Mouse (Mus musculus) MEL (cell line): ENCODE results near the gene Mboat1. TPM values are rescaled to one million over a fixed set of nuclear protein-coding genes. Genes with fewer than 3 reads are reported as not detected.

Experiments
- DNase-seq: peaks from one replicate; pipeline ENCODE4 v3.0.0; 2011; ENCODE audit warnings: low read depth, low spot score
- H3K27ac ChIP-seq: 2 replicates; pipeline ENCODE4 v1.5.1; 2012; ENCODE audit warnings: low read depth, mild to moderate bottlenecking, control low read depth, low read length, moderate library complexity; ENCODE audit not compliant: control insufficient read depth
- H3K27me3 ChIP-seq, 2 experiments: fragments of 150-350 bp in 1 of 2; sonication (generic) in 1 of 2; 2 replicates each; pipeline ENCODE4 v1.6.1; 2012; ENCODE audit warnings: low read length in 2 of 2, mild to moderate bottlenecking in 2 of 2, improper control_type of control experiment in 1 of 2, moderate library complexity in 1 of 2; ENCODE audit not compliant: insufficient read depth in 2 of 2, control insufficient read depth in 1 of 2
- H3K36me3 ChIP-seq, 2 experiments: 2 replicates each; pipeline ENCODE4 v1.6.1; 2012 to 2014; ENCODE audit warnings: low read length in 2 of 2, improper control_type of control experiment in 1 of 2, inconsistent platforms in 1 of 2, mild to moderate bottlenecking in 1 of 2; ENCODE audit not compliant: insufficient read depth in 2 of 2, control insufficient read depth in 1 of 2
- H3K4me1 ChIP-seq, 2 experiments: fragments of 150-350 bp in 1 of 2; sonication (generic) in 1 of 2; 2 replicates each; pipeline ENCODE4 v1.6.1; 2012; ENCODE audit warnings: low read length in 2 of 2, improper control_type of control experiment in 1 of 2, mild to moderate bottlenecking in 1 of 2; ENCODE audit not compliant: insufficient read depth in 2 of 2, control insufficient read depth in 1 of 2
- H3K4me3 ChIP-seq, 2 experiments: fragments of 150-350 bp in 1 of 2; sonication (generic) in 1 of 2; 2 replicates each; pipeline ENCODE4 v1.5.1; 2012; ENCODE audit warnings: low read depth in 2 of 2, low read length in 2 of 2, mild to moderate bottlenecking in 2 of 2, moderate library complexity in 2 of 2, control low read depth in 1 of 2, improper control_type of control experiment in 1 of 2; ENCODE audit not compliant: control insufficient read depth in 1 of 2, insufficient read depth in 1 of 2
- H3K79me2 ChIP-seq: 2 replicates; pipeline ENCODE4 v1.6.1; 2012; ENCODE audit warnings: mild to moderate bottlenecking, low read length, moderate library complexity; ENCODE audit not compliant: control insufficient read depth, poor library complexity, insufficient read depth
- H3K9ac ChIP-seq: 2 replicates; pipeline ENCODE4 v1.6.1; 2012; ENCODE audit warnings: low read depth, mild to moderate bottlenecking, control low read depth, low read length, moderate library complexity; ENCODE audit not compliant: control insufficient read depth, poor library complexity, severe bottlenecking
- H3K9me3 ChIP-seq: fragments of 150-350 bp; sonication (generic); replicated peaks from 2 replicates; pipeline ENCODE4 v1.6.1; 2012; ENCODE audit warnings: mild to moderate bottlenecking, low read length, improper control_type of control experiment, moderate library complexity; ENCODE audit not compliant: insufficient read depth
- E2F4 ChIP-seq: IDR thresholded peaks from 2 replicates; pipeline ENCODE4 v1.6.1; 2011; ENCODE audit warnings: low read depth, low read length, improper control_type of control experiment, borderline replicate concordance
- EP300 ChIP-seq, 2 experiments: IDR thresholded peaks; 2 replicates each; pipeline ENCODE4 v1.6.1; 2011; ENCODE audit warnings: improper control_type of control experiment in 2 of 2, low read length in 2 of 2, low read depth in 1 of 2, mild to moderate bottlenecking in 1 of 2
- GABPA ChIP-seq: IDR thresholded peaks from 2 replicates; pipeline ENCODE4 v1.6.1; 2012; ENCODE audit warnings: low read depth, mild to moderate bottlenecking, inconsistent platforms, low read length, improper control_type of control experiment, moderate library complexity
- MAFK ChIP-seq: IDR thresholded peaks from 2 replicates; pipeline ENCODE4 v1.6.1; 2011; ENCODE audit warnings: low read depth, mild to moderate bottlenecking, low read length, improper control_type of control experiment, borderline replicate concordance
- MAX ChIP-seq: IDR thresholded peaks from 2 replicates; pipeline ENCODE4 v1.6.1; 2011; ENCODE audit warnings: low read length, improper control_type of control experiment
- MAZ ChIP-seq: IDR thresholded peaks from 2 replicates; pipeline ENCODE4 v1.6.1; 2012; ENCODE audit warnings: low read depth, mild to moderate bottlenecking, inconsistent platforms, low read length, improper control_type of control experiment
- MEF2A ChIP-seq: IDR thresholded peaks from 2 replicates; pipeline ENCODE4 v1.6.1; 2014; ENCODE audit warnings: low read depth, mild to moderate bottlenecking, inconsistent platforms, low read length, improper control_type of control experiment; ENCODE audit not compliant: poor library complexity, insufficient replicate concordance, severe bottlenecking; ENCODE audit errors: extremely low read depth
- MXI1 ChIP-seq: IDR thresholded peaks from 2 replicates; pipeline ENCODE4 v1.6.1; 2011; ENCODE audit warnings: mild to moderate bottlenecking, low read depth, low read length, improper control_type of control experiment
- MYB ChIP-seq: IDR thresholded peaks from 2 replicates; pipeline ENCODE4 v1.6.1; 2011; ENCODE audit warnings: mild to moderate bottlenecking, low read depth, low read length, improper control_type of control experiment
- NELFE ChIP-seq: IDR thresholded peaks from 2 replicates; pipeline ENCODE4 v1.6.1; 2011; ENCODE audit warnings: low read depth, low read length, improper control_type of control experiment
- POLR2AphosphoS5 ChIP-seq: IDR thresholded peaks from 2 replicates; pipeline ENCODE4 v1.6.1; 2012; ENCODE audit warnings: low read depth, borderline replicate concordance, mild to moderate bottlenecking, inconsistent platforms, low read length, moderate library complexity, mixed read lengths
- RAD21 ChIP-seq: IDR thresholded peaks from 2 replicates; pipeline ENCODE4 v1.6.1; 2011; ENCODE audit warnings: mild to moderate bottlenecking, low read depth, low read length, improper control_type of control experiment
- RCOR1 ChIP-seq: IDR thresholded peaks from 2 replicates; pipeline ENCODE4 v1.6.1; 2012; ENCODE audit warnings: low read depth, mild to moderate bottlenecking, inconsistent platforms, low read length, improper control_type of control experiment
- TAL1 ChIP-seq: IDR thresholded peaks from 2 replicates; pipeline ENCODE4 v1.6.1; 2012; ENCODE audit warnings: mild to moderate bottlenecking, inconsistent platforms, low read length, moderate library complexity, mixed read lengths
- ZC3H11A ChIP-seq: IDR thresholded peaks from 2 replicates; pipeline ENCODE4 v1.6.1; 2012; ENCODE audit warnings: low read depth, mild to moderate bottlenecking, inconsistent platforms, low read length, improper control_type of control experiment
- ZMIZ1 ChIP-seq: IDR thresholded peaks from 2 replicates; pipeline ENCODE4 v1.6.1; 2012; ENCODE audit warnings: low read depth, mild to moderate bottlenecking, inconsistent platforms, low read length, improper control_type of control experiment, moderate library complexity
- ZNF384 ChIP-seq: IDR thresholded peaks from 2 replicates; pipeline ENCODE4 v1.6.1; 2012; ENCODE audit warnings: low read depth, mild to moderate bottlenecking, inconsistent platforms, low read length, improper control_type of control experiment
- polyA plus RNA-seq, 2 experiments: library from polyadenylated mRNA; stranded (reverse) in 1 of 2; unstranded in 1 of 2; fragments of >175 nt in 1 of 2; fragments of >200 nt in 1 of 2; gene quantifications; 2 replicates each; pipeline versions ENCODE4 v1.2.1 to v1.2.4; 2012; ENCODE audit warnings: low replicate concordance in 2 of 2, low read depth in 1 of 2; ENCODE audit not compliant: insufficient read length in 2 of 2, insufficient read depth in 1 of 2, missing spikeins in 1 of 2
- total RNA-seq: library from RNA; depleted of rRNA; stranded (reverse); fragments of 300-350 nt; gene quantifications from 2 replicates; pipeline ENCODE4 v1.2.3, GENCODE M21; 2012

The Mboat1 gene
- total and polyA plus RNA-seq, 3 experiments = 19.8 to 21.9 TPM; not detected in 1

DNA sequence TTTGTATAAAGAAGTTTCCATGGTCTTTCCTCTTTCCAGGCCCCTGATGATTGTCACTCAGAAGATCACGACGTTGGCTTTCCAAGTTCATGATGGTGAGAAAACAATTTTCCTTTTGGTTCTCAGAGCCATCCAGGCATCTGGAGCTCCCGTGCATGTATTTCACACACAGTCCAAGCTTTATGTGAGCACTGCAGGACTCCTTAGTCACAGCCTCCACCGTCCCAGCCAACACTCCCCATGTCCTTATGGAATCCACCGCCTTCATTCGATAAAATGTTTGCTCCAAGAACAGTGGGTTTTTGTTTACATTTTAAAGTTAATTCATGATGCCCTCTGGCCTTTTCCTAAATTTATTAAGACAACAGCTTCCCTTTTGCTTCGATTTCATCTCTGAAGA lies 83.3 kb downstream of the Mboat1 start:
- no peaks in the 10 kb centered on the region for H3K27me3 ChIP-seq
- H3K4me3 ChIP-seq = no peak overlapping the region
- H3K79me2 ChIP-seq = no peaks in the 10 kb centered on the region
- H3K27ac ChIP-seq = no peak overlapping the region
- no peak for TF ChIP-seq MXI1
- TF ChIP-seq RCOR1 = no peak
- no peak for TF ChIP-seq TAL1
- no peak for TF ChIP-seq NELFE
- TF ChIP-seq ZMIZ1 = no peak
- TF ChIP-seq, all 39 proteins: peak for 0
- H3K9me3 ChIP-seq = no peaks in the 10 kb centered on the region
- no peak overlapping the region for H3K9ac ChIP-seq
- no peaks in the 10 kb centered on the region for H3K36me3 ChIP-seq
- DNase-seq = no peak
- no peaks in the 10 kb centered on the region for H3K4me1 ChIP-seq

- TF ChIP-seq E2F4 (no peak), MAFK (no peak), POLR2AphosphoS5 (no peak), MEF2A (no peak), MAX (no peak), GABPA (no peak), RAD21 (no peak), MAZ (no peak), MYB (no peak), EP300 (IDR thresholded peaks at IDR 0.05; ENCODE audit: low read depth in 1 of 2, low read length in 2 of 2) (no peak), ZNF384 (no peak), ZC3H11A (no peak)
- no peaks in the 10 kb centered on the region for H3K36me3 ChIP-seq
Measured at GRCm38 (mm10) chr13:30221316-30221715, 85.0 kb downstream of the Mboat1 start.

More at GRCm38 (mm10) chr13:30221316-30221715, 85.0 kb downstream of the Mboat1 start:
- H3K79me2 ChIP-seq = no peaks in the 10 kb centered on the region
- DNase-seq = no peak
- no peaks in the 10 kb centered on the region for H3K9me3 ChIP-seq
- no peaks in the 10 kb centered on the region for H3K27me3 ChIP-seq
- no peak overlapping the region for H3K9ac ChIP-seq
- no peak overlapping the region for H3K4me3 ChIP-seq
- no peak overlapping the region for H3K27ac ChIP-seq
- no peaks in the 10 kb centered on the region for H3K4me1 ChIP-seq
